Mouse (Mus musculus) CD8-positive naive resting alpha-beta T cell, adult 2 months (primary cell): ENCODE data around the gene Rpap1.
A peak's percentile ranks its signal among the peaks of the same experiment; 100 is the strongest.

ENCODE experiments used
- DNase-seq, 2 experiments: peaks; one replicate each; pipeline ENCODE4 v3.0.0; 2022; ENCODE audit warnings: low read depth in 2 of 2, low spot score in 2 of 2

The Rpap1 gene

DNA sequence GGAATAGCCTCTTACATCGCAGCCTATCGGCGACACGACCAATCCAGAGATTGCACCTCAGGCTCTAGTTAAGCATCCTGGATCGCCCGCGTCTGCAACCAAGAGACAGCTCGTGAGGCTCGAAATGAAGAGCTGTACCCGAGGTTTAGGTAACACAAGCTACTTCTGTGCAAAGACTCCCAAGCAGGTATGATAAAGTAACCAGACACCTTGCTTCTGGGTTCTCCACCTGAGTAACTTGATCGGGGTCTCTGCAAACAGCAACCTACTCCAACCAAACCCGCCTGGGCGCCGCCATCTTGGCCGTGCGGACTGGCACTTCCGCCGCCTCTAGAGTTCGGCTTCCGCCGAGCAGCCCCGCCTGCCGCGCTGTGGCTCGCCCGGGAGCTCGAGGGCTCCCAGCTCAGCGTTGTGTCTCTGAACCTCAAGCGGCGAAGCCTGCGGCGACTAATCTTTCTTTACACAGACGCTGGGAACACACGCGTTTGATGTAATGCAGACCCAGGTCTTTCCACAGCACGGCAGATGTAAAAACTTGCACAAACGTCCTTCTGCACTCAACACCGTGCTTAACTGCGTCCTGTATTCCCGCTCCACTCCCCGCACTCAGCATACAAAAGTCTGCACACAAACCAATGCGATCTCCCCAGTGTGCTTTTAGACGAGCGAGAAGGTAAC, at the start of gene Rpap1:
Rpap1 (minus strand) TSS at position 332 of the 678 bp plus-strand sequence.
- DNase-seq: peak; percentile 70 to 76

DNA sequence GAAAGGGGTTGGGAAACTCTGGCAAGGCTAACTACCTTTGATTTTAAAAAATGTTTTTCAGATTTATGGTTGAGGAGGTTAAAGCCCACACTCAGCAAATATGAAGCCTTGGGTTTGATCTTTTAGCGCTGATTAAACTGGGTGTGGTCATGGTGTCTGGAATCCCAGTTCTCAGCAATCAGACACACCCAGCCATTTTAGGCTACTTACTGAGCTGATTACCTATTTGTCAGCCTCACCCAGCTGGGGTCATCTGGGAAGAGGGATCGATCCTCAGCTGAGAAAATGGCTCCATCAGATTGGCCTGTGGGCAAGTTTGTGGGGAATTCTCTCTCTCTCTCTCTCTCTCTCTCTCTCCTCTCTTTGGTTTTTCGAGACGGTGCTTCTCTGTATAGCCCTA, 46.9 kb upstream of the Rpap1 start:
- DNase-seq: no peak

DNA sequence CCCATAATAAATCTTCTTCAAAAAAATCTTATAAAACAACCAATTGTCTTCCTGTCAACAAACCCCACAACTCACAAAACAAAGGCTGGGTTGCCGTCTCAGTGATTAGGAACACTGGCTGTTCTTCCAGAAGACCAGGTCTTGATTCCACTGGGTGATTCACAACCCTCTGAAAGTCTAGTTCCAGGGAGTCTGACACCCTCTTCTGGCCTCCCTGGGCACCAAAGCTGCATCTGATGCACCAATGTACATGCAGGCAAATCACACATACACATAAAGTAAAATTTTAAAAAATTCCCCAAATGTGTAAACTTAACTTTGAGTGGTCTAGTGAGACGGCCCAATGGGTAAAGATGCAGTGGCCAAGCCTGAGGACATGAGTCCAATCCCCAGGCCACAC, 43.2 kb upstream of the Rpap1 start:
- DNase-seq: no peak

DNA sequence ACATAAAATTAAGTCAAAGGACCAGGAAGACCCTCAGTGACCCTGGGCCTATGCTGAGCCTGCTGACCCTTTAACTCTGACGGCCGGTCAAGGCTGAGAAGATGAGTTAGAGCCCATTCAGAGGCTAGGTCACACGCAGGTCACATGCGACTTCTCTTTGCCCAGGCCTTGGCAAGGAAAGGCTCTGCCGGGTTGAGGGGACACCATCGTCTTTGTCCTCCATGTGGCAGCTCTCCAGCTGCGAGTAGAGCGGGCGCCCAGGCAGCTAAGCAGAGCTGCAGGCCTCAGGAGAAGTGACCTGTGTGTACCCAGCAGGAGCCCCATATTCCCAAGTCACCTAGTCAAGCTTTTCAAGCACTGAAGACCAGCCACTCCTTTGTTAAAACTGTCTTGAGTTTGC, 33.8 kb upstream of the Rpap1 start:
- no peak for DNase-seq

DNA sequence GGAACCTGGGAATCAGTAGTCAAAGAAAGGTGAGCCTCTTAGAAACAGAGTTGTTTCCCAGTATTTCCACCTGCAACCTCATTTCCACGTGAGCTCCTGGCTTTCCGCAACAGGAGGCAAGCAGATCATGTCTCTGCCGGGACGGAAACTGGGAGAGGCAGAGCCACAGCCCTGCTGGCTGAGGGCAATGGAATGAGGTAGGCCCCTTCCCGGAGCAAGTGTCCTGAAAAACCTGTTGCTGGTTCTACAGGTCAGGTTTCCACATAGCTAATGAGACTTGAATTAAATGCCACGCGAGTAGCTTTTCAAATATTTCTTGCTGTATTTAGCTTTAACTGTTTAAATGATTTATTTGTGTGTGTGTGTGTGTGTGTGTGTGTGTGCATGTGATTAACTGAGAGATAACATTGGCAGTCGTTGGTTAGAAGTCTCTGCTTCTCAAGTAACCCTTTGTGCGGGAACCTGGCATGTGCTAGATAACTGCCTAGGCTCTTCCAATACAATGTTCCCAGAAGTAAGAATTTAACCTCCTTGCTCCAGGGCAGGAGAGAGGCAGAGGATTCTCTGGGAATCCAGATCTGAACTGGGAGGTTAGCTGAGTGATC, 31.4 kb upstream of the Rpap1 start:
- DNase-seq: no peak

DNA sequence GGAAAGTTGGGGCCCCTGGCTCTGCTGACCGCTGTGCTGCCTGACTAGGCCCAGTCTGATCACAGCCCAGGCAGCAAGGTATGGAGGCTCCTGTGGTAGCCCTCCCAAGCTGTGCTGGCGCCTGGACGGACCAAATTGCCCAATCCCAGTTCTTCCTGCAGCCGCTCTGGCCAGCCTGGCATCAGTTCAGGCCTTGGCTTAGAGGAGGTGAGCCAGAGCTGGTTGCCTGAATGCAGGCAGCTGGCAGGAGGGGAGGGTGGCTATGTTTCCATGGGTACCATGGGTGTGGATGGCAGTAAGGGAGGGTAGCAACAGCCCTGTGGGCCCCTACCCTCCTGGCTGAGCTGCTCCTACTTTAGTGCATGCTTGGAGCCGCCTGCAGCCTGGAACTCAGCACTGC, 29.7 kb upstream of the Rpap1 start:
- DNase-seq: no peak

DNA sequence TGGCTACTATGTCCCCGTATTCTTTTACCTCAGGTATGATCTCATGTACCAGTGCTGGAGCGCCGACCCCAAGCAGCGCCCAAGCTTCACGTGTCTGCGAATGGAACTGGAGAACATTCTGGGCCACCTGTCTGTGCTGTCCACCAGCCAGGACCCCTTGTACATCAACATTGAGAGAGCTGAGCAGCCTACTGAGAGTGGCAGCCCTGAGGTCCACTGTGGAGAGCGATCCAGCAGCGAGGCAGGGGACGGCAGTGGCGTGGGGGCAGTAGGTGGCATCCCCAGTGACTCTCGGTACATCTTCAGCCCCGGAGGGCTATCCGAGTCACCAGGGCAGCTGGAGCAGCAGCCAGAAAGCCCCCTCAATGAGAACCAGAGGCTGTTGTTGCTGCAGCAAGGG, 29.3 kb upstream of the Rpap1 start:
- DNase-seq: no peak

GRCm38 (mm10) chr2:119814376-119814933, 27.1 kb upstream of the Rpap1 start:
- no peak for DNase-seq

DNA sequence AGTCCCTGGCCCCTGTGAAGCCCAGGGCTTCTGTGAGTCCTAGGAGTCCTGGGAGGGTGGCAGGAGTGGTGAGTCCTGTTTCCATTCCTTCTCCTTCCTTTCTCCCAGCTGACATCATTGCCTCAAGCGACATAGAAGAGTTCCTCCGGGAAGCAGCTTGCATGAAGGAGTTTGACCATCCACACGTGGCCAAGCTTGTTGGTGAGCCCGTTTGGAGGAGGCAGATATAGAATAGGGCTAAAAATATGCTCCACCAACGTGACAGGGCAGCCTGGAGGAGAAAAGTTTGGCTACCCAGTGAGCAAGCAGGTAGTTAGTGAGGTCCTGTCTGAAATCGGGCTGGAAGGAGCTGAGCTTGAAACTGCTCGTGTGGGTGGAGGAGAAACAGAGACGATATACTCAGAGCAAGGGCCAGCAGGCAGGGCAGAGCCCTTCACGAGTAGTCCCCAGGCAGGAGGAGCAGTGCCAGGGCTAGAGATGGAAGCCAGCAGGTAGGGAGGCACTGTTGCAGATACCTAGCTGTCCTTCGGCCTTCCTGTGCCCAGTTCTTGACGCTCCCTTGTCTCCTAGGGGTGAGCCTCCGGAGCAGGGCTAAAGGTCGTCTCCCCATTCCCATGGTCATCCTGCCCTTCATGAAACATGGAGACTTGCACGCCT, 24.3 kb upstream of the Rpap1 start:
- DNase-seq: no peak

GRCm38 (mm10) chr2:119810890-119811289, 23.6 kb upstream of the Rpap1 start:
- no peak for DNase-seq

GRCm38 (mm10) chr2:119808881-119809280, 21.5 kb upstream of the Rpap1 start:
- DNase-seq: no peak

DNA sequence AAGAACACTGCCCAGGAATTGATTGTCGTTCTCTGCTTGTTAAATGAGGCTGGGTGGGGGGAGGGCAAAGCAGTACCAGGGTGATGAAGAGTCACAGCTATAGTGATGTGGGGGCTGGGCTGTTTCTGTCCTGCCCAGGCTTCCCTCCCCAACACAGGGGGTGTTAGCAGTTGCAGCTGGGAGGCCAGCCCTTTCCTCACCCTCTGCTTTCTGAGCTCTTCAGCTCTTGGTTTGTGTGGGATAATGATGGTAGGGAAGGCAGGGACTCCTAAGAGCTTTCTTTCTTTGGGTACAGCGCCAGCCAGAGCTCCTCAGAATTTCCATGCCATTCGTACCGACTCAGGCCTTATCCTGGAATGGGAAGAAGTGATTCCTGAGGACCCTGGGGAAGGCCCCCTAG, 21.1 kb upstream of the Rpap1 start:
- DNase-seq: no peak

DNA sequence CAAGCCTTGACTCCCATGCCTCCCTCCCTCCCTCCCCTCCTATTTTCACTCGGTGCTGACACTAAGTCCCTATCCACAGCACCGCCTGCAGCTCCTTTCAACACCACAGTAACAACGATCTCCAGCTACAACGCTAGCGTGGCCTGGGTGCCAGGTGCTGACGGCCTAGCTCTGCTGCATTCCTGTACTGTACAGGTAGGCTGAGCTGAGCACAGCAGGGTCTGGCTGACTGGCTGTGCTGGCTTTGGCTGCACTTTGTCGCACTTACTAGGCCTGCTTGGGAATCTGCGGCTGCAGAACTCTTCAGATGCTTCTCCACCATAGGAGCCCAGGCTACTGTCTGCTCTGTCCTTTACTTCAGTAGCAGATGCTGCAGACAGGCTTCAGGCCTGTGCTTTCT, 18.2 kb upstream of the Rpap1 start:
- DNase-seq: no peak

DNA sequence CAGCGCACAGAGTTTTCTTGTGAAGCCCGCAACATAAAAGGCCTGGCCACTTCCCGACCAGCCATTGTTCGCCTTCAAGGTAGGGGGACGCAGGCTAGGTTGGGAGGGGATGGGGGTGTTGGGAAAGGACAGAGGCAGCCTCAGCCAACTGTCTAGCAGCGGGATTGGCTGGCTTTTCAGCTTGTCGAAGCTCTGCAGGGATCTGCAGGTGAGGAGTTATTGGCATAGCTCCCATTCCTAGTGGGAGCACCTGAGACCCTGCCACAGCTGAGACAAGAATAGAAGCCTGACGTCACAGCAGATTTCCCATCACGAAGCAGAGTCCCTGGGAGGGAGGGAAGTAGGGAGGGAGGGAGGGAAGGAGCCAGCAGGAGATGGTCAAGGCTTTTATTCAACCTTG, 17.4 kb upstream of the Rpap1 start:
- no peak for DNase-seq

- no peak for DNase-seq
Observed at GRCm38 (mm10) chr2:119804275-119804628, 16.9 kb upstream of the Rpap1 start.

DNA sequence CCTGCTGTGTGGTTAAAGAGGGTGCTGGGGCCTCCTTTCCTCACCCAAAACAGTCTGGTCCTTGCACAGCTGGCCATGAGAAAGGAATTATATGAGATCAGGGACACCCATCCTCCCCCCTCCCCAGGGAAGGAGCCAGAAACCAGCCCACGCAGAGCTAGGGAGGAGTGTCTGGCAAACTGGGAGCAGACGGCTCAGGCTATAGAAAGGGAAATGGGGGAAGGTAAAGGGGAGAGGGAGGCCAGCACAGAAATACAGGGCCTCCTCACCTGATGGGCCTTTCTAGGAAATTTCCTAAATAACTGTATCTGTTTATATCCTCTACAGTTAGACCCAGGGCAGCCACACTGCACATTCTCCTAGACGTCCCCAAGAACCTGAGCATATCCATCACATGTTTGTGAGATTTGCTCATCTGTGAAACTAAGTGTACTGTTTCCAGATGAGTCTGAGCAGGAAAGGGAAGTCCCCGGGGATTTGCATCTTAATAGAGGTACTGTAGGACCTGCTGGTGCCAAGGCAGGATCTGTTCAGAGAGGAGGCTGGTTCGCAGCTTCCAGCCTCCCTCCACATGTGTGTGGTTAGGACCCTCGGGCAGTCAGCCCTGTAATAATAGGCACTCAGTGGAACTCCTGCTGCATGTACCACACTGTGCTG, 16.4 kb upstream of the Rpap1 start:
- DNase-seq: no peak

- DNase-seq: no peak
Observed at GRCm38 (mm10) chr2:119802767-119803617, 15.7 kb upstream of the Rpap1 start.

DNA sequence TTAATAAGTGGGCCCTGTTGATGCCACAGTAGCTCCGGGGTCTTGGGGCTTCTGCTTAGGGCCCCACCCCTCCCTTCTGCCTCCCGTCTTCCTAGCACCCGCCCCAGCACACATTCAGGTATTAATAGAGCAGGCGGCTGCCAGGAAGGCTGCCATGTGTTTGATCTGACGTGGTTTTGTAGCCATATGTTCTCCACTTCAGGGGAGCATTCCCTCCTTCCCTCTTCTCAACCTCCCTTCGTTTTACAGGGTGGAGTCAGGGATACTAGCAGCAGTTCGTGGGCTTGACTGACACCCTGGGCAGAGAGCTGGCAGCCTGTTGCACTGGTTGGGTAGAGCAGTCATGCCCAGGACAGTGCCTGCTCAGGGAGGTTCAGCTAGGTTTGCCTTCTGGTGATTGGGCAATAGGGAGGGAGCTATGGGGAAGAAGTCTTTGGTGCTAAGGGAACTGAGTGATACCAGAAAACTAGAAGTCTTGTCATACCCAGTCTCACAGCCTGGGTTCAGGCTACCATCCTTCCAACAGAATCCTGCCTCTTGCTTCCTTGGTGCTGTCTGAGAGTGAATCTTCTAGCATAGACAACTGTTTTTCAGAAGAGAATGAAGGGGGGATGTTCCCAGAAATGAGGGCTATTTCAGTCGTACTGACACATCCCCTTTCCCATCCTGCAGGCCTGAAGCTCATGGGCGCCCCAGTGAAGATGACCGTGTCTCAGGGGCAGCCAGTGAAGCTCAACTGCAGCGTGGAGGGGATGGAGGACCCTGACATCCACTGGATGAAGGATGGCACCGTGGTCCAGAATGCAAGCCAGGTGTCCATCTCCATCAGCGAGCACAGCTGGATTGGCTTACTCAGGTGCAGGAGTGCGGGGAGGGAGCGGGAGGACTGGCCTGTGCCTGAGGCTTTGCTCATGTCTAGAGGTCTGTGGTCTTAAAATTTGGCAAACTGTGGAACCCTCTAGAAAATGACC, 13.8 kb upstream of the Rpap1 start:
- no peak for DNase-seq

GRCm38 (mm10) chr2:119799961-119800550, 12.7 kb upstream of the Rpap1 start:
- DNase-seq: peak; percentile 16 to 41
